Mouse (Mus musculus) forebrain, embryonic 14.5 days (tissue): Measurements from ENCODE around the gene Rps21. TPM values are rescaled to one million over a fixed set of nuclear protein-coding genes. Genes with fewer than 3 reads are reported as not detected.

Experiments used
- ATAC-seq: fragments of 200-750 bp; cut with Nextera tagmentation; 2 replicates; pipeline ENCODE4 v1.8.0; 2017; ENCODE audit warnings: mild to moderate bottlenecking, moderate library complexity
- DNase-seq: peaks from one replicate; pipeline ENCODE4 v3.0.0-alpha.2; 2015; ENCODE audit warnings: low spot score
- H3K27ac ChIP-seq: fragments of 300-500 bp; sonication (generic); 2 replicates; pipeline ENCODE4 v1.5.1; 2014; ENCODE audit warnings: low read depth, mild to moderate bottlenecking, control low read depth, low read length, moderate library complexity
- H3K27me3 ChIP-seq: fragments of 300-500 bp; sonication (generic); replicated peaks from 2 replicates; pipeline ENCODE4 v1.6.1; 2014; ENCODE audit warnings: low read length, control low read depth, mixed read lengths; ENCODE audit not compliant: control insufficient read depth, insufficient read depth
- H3K36me3 ChIP-seq: fragments of 300-500 bp; sonication (generic); 2 replicates; pipeline ENCODE4 v1.6.1; 2014; ENCODE audit warnings: low read length, control low read depth; ENCODE audit not compliant: control insufficient read depth, insufficient read depth
- H3K4me1 ChIP-seq: fragments of 300-500 bp; sonication (generic); 2 replicates; pipeline ENCODE4 v1.6.1; 2014; ENCODE audit warnings: antibody characterized with exemption, low read length, control low read depth; ENCODE audit not compliant: control insufficient read depth, insufficient read depth
- H3K4me2 ChIP-seq: fragments of 300-500 bp; sonication (generic); 2 replicates; pipeline ENCODE4 v1.6.1; 2014; ENCODE audit warnings: mild to moderate bottlenecking, control low read depth, low read length
- H3K4me3 ChIP-seq: fragments of 300-500 bp; sonication (generic); 2 replicates; pipeline ENCODE4 v1.5.1; 2014; ENCODE audit warnings: low read depth, low read length, control low read depth
- H3K9ac ChIP-seq: fragments of 300-500 bp; sonication (generic); 2 replicates; pipeline ENCODE4 v1.6.1; 2014; ENCODE audit warnings: mild to moderate bottlenecking, low read length, control low read depth, moderate library complexity
- H3K9me3 ChIP-seq: fragments of 300-500 bp; sonication (generic); replicated peaks from 2 replicates; pipeline ENCODE4 v1.6.1; 2016; ENCODE audit warnings: low read length, control low read depth, mixed read lengths; ENCODE audit not compliant: control insufficient read depth
- WGBS: fragments of 180-500 bp; shearing (Covaris S2); extraction: QIAGEN DNeasy Blood & Tissue Kit; methylation state at CpG from one replicate; pipeline ENCODE4 v1.1.7; 2014; 5-methylcytosine and 5-hydroxymethylcytosine counted together
- polyA plus RNA-seq: library from polyadenylated mRNA; unstranded; fragments of >200 nt; fragmentation: Nextera tagmentation; extraction: Ambion mirVana; gene quantifications from 2 replicates; pipeline ENCODE4 v1.2.1, GENCODE M21; 2014

The Rps21 gene
- polyA plus RNA-seq, 1 experiment from 2014 or later = 523 TPM

GRCm38 (mm10) chr2:180225762-180226378, 31.3 kb upstream of the Rps21 start, which contains the start of gene Lama5:
Gene Lama5 (minus strand): TSS chr2:180225859.
- Histone ChIP-seq H3K27me3 (peaks cover 10% of the 10 kb centered on the region), H3K9ac (peak within 1 kb of the TSS; percentile 65)

DNA sequence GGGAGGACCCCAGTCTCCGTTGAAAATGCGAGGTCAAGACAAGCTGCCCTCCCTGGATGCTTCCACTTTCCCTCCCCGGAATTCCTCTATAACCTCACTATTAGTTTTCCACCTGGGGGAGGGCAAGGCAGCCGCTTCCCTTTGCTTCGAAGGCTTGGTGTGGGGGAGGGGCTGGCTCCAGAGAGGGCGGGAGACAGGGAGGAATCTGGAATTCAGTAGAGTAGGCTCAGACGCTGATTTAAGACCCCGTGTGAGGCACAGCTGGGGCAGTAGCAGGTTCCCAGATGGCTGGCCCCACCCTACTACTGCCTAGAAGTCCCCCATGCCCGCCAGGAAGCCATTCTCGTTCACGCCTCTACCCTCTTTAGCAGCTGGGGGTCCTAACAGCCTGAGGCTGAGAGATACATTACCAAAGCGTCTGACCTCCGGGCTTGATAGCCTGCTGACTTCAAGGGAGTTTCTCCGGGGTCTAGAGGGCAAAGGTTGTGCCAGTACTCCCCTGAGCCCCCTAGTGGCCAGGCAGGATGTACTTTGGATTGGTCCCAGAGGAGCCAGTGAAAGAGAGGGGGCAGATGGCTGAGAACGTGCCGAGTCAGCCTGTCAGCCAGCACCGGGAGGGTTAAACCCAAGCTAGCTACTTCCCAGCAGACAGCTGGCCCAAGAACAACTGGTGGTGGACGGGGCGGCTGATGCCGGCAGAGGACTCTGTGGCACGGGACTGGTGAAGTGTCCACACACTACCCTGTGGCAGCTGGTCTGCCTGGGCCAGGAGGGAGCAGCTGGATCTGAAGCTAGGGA, 29.7 kb upstream of the Rps21 start:
- H3K9me3 ChIP-seq = no peaks in the 10 kb centered on the region
- peaks cover 10% of the 10 kb centered on the region for H3K27me3 ChIP-seq
- peak overlapping the region; percentile 23 for H3K4me2 ChIP-seq
- peak overlapping the region; percentile 3; the same call in 1 of the 2 replicates for H3K9ac ChIP-seq
- no peak overlapping the region for H3K27ac ChIP-seq
- H3K36me3 ChIP-seq = no peaks in the 10 kb centered on the region
- peaks cover 16% of the 10 kb centered on the region for H3K4me1 ChIP-seq
- ATAC-seq = peak; percentile 67
- WGBS = under 1% methylated on average over 21 of the region's 21 CpGs
- H3K4me3 ChIP-seq = no peak overlapping the region
- DNase-seq = peak; percentile 74

More at GRCm38 (mm10) chr2:180225762-180226378, 31.3 kb upstream of the Rps21 start, which contains the start of gene Lama5:
- Histone ChIP-seq H3K4me3 (peak within 1 kb of the TSS; percentile 50), H3K4me2 (peak within 1 kb of the TSS; percentile 100), H3K9me3 (no peaks in the 10 kb centered on the region), H3K4me1 (peaks cover 20% of the 10 kb centered on the region), H3K36me3 (no peaks in the 10 kb centered on the region), H3K27ac (no peak within 1 kb of the TSS)
- WGBS = under 1% methylated on average over 37 of the region's 37 CpGs
- DNase-seq (peak; percentile 61), ATAC-seq (peak; percentile 66)

- ATAC-seq (no peak), DNase-seq (no peak)
- Histone ChIP-seq H3K4me2 (no peak overlapping the region), H3K4me1 (peaks cover 15% of the 10 kb centered on the region), H3K4me3 (no peak overlapping the region), H3K36me3 (no peaks in the 10 kb centered on the region), H3K9ac (peak overlapping the region; percentile 3; the same call in 1 of the 2 replicates), H3K27me3 (peaks cover 10% of the 10 kb centered on the region), H3K9me3 (no peaks in the 10 kb centered on the region), H3K27ac (no peak overlapping the region)
- 54% methylated on average over 6 of the region's 6 CpGs for WGBS
Observed at GRCm38 (mm10) chr2:180228060-180228458, 29.1 kb upstream of the Rps21 start.

GRCm38 (mm10) chr2:180228592-180228991, 28.6 kb upstream of the Rps21 start:
- peaks cover 10% of the 10 kb centered on the region for H3K27me3 ChIP-seq
- H3K4me2 ChIP-seq = no peak overlapping the region
- no peaks in the 10 kb centered on the region for H3K9me3 ChIP-seq
- H3K4me3 ChIP-seq = no peak overlapping the region
- H3K9ac ChIP-seq = no peak overlapping the region
- WGBS = 72% methylated on average over 7 of the region's 7 CpGs
- H3K36me3 ChIP-seq = no peaks in the 10 kb centered on the region
- no peak for DNase-seq
- H3K4me1 ChIP-seq = peaks cover 15% of the 10 kb centered on the region
- H3K27ac ChIP-seq = no peak overlapping the region
- no peak for ATAC-seq

- no peak for ATAC-seq
- H3K4me3 ChIP-seq = no peak overlapping the region
- H3K9me3 ChIP-seq = no peaks in the 10 kb centered on the region
- no peak for DNase-seq
- H3K9ac ChIP-seq = no peak overlapping the region
- peaks cover 15% of the 10 kb centered on the region for H3K4me1 ChIP-seq
- H3K27me3 ChIP-seq = peaks cover 10% of the 10 kb centered on the region
- WGBS = 75% methylated on average over 3 of the region's 3 CpGs
- no peak overlapping the region for H3K27ac ChIP-seq
- no peak overlapping the region for H3K4me2 ChIP-seq
- no peaks in the 10 kb centered on the region for H3K36me3 ChIP-seq
Observed at GRCm38 (mm10) chr2:180229129-180229528, 28.0 kb upstream of the Rps21 start.

DNA sequence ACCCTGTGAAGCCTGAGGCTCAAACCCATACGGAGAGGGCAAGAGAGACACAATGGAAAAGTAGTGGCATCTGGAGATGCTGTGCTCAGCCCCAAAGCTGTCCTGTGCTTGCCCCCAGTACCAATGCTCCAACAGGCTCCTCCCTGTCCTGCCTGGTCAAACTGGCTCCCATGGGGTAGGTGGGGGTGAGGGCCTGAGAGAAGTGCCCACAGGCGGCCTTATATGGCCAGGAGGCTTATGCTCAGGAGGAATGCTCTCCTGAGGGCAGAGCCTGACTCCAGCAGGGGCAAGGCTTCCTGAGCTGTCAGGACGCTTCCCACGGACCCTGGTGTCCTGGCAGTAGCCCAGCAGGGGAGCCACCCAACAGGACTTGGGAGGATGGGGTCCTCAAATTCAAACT, 26.7 kb upstream of the Rps21 start:
- Histone ChIP-seq H3K9ac (no peak overlapping the region), H3K27ac (no peak overlapping the region; the same call in 1 of the 2 replicates), H3K4me2 (no peak overlapping the region), H3K9me3 (no peaks in the 10 kb centered on the region), H3K27me3 (peaks cover 1% of the 10 kb centered on the region; the same call in 1 of the 2 replicates), H3K36me3 (no peaks in the 10 kb centered on the region), H3K4me3 (no peak overlapping the region), H3K4me1 (peaks cover 10% of the 10 kb centered on the region)
- WGBS = 52% methylated on average over 4 of the region's 4 CpGs
- no peak for ATAC-seq
- no peak for DNase-seq

GRCm38 (mm10) chr2:180233101-180233904, 23.9 kb upstream of the Rps21 start:
- H3K9ac ChIP-seq = no peak overlapping the region
- WGBS = 82% methylated on average over 7 of the region's 7 CpGs
- H3K4me3 ChIP-seq = no peak overlapping the region
- H3K4me1 ChIP-seq = no peaks in the 10 kb centered on the region
- no peaks in the 10 kb centered on the region for H3K27me3 ChIP-seq
- DNase-seq (no peak), ATAC-seq (no peak)
- no peaks in the 10 kb centered on the region for H3K36me3 ChIP-seq
- no peak overlapping the region for H3K27ac ChIP-seq
- H3K9me3 ChIP-seq = no peaks in the 10 kb centered on the region
- no peak overlapping the region for H3K4me2 ChIP-seq

DNA sequence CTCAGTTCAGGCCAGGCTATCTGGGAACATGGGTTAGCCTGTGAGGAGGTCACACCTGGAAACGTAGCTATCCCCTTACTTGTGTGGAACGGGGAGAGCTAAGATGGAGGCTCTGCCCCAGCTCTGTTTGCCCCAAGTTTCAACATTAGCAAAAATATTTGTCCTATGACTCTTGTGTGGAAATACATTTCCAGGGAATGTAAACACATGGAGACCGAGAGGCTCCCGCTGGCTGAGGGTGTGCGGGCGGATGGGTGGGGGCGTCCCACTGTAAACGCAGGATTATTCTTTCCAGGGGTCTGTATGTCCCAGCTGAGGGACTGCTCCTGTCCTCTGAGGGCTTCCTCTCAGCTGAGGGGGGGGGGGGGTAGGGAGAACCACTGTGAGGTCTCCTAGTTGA, 22.8 kb upstream of the Rps21 start:
- no peak overlapping the region for H3K4me3 ChIP-seq
- no peak overlapping the region for H3K4me2 ChIP-seq
- DNase-seq (no peak), ATAC-seq (no peak)
- H3K9me3 ChIP-seq = no peaks in the 10 kb centered on the region
- H3K36me3 ChIP-seq = no peaks in the 10 kb centered on the region
- 96% methylated on average over 8 of the region's 8 CpGs for WGBS
- no peaks in the 10 kb centered on the region for H3K27me3 ChIP-seq
- no peaks in the 10 kb centered on the region for H3K4me1 ChIP-seq
- no peak overlapping the region for H3K9ac ChIP-seq
- H3K27ac ChIP-seq = no peak overlapping the region
